ENCODE assay signal across 9 mouse cellular contexts in the genomic region with DNA sequence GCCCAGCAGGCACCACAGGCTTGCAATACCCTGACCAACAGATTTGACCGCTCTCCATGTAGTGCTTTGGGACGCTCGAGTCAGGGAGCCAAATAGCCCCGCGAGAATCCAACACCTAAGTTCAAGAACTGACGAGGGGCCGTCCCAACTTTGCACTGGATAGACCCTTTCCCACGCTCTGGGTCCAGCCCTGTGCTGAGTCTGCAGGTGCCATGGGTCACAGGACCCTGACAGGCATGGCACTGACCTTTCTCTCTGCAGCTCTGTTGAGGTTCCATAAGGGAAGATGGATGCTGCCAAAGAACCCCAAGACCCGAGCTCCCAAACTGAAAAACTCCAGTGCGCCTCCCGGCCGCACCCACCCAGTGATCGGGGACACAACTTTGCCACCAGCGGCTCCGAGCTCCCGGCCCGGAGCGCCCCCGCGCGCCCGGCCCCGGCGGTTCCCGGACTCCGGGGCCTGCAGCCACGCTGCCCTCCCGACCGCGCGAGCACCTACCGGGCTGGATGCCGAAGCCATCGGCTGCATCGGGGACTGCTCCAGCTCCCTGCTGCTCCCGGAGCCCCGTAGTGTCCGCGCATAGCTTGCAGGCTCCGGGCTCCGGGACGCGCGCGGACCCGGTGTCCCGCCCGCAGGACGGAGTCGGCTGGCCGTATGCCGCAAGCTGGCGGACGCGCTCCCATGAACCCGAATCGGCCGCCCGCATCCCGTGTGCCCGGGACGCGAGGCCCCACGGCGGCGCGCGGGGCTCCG. TPM values are rescaled to one million over a fixed set of nuclear protein-coding genes. Genes with fewer than 3 reads are reported as not detected.
DNase-seq lines count a peak whose midpoint lies in the region; ATAC-seq and TF ChIP-seq lines count a peak whose summit lies in the region.
"Had no signal": no experiment of that assay in that cellular context is flagged by ENCODE, and none has a peak within 500 bp of the region (broad histone marks: within the 10 kb centered on the region; RNA-seq: fewer than 3 reads in every experiment).

No protein-coding gene starts in this region.

- H3K4me2 ChIP-seq in forebrain, postnatal 0 days (ENCODE audit: low read depth): peak overlapping the region; percentile 100
- H3K4me2 ChIP-seq in hindbrain, embryonic 11.5 days (replicated peaks; ENCODE audit: low read depth, low read length): peak overlapping the region; percentile 97
- H3K4me2 ChIP-seq in lung, embryonic 15.5 days: peak overlapping the region; percentile 96

- H3K4me1 ChIP-seq in forebrain, postnatal 0 days (ENCODE audit: insufficient read depth): peaks cover 10% of the 10 kb centered on the region
- H3K4me1 ChIP-seq in hindbrain, embryonic 11.5 days (replicated peaks; ENCODE audit: control insufficient read depth, insufficient read depth, low read length): peaks cover 8% of the 10 kb centered on the region
- peaks cover 44% of the 10 kb centered on the region for H3K4me1 ChIP-seq in lung, embryonic 15.5 days

- peak overlapping the region; percentile 65 for H3K9ac ChIP-seq in forebrain, postnatal 0 days
- peak overlapping the region; percentile 71 for H3K9ac ChIP-seq in hindbrain, embryonic 11.5 days (ENCODE audit: low read depth, low read length)
- H3K9ac ChIP-seq in lung, embryonic 15.5 days: peak overlapping the region; percentile 77

- H3K27me3 ChIP-seq in Patski: no peaks in the 10 kb centered on the region
- no peaks in the 10 kb centered on the region; the same call in none of the 2 replicates for H3K27me3 ChIP-seq in forebrain, postnatal 0 days (ENCODE audit: insufficient read depth, low read length)
- no peaks in the 10 kb centered on the region for H3K27me3 ChIP-seq in hindbrain, embryonic 11.5 days (ENCODE audit: control insufficient read depth, insufficient read depth, low read length)
- H3K27me3 ChIP-seq in lung, embryonic 15.5 days: no peaks in the 10 kb centered on the region

- in situ Hi-C loops in Patski (cut with MboI; ENCODE audit: low pct_unique_long_range_greater_than_20kb): loop anchor here (5.0 kb wide), 1 partner anchor 81 kb away; no protein-coding TSS in a partner anchor

- H3K36me3 ChIP-seq in forebrain, postnatal 0 days (ENCODE audit: insufficient read depth): no peaks in the 10 kb centered on the region
- no peaks in the 10 kb centered on the region for H3K36me3 ChIP-seq in hindbrain, embryonic 11.5 days (ENCODE audit: control insufficient read depth, insufficient read depth, low read length)
- H3K36me3 ChIP-seq in lung, embryonic 15.5 days: no peaks in the 10 kb centered on the region

- H3K4me3 ChIP-seq in forebrain, postnatal 0 days (ENCODE audit: low read depth, low read length): peak overlapping the region; percentile 57
- peak overlapping the region; percentile 68 for H3K4me3 ChIP-seq in hindbrain, embryonic 11.5 days (ENCODE audit: low read depth, low read length)
- peak overlapping the region; percentile 82 for H3K4me3 ChIP-seq in lung, embryonic 15.5 days

- H3K27ac ChIP-seq in forebrain, postnatal 0 days (ENCODE audit: low read depth, low read length): peak overlapping the region; percentile 50; the same call in 1 of the 2 replicates
- H3K27ac ChIP-seq in hindbrain, embryonic 11.5 days (ENCODE audit: low read depth, low read length): no peak overlapping the region
- H3K27ac ChIP-seq in lung, embryonic 15.5 days: peak overlapping the region; percentile 78
- H3K27ac ChIP-seq: macrophage had no signal

- CTCF ChIA-PET in Patski (lab: Charles Lee): interaction anchor here (0.7 to 1.8 kb wide), 7 partner anchors 10 to 85 kb away, joined by 3 to 6 read pairs (median 3); no protein-coding TSS in a partner anchor

- DNase-seq in Patski (ENCODE audit: low read depth, low spot score) (no peak), adipocyte (ENCODE audit: low spot score) (no peak)
- peak; percentile 71 to 83 for DNase-seq in cerebellum, adult 18-20 months
- peak; percentile 51 for DNase-seq in forebrain, postnatal 0 days
- DNase-seq in hindbrain, embryonic 11.5 days (ENCODE audit: low spot score): peak; percentile 70
- DNase-seq in layer of hippocampus, postnatal 10 days (ENCODE audit: low spot score in 2 of 2): peak; percentile 54 to 75
- DNase-seq in ovary, postnatal 36 days (ENCODE audit: low spot score): peak; percentile 78

- POLR2A ChIA-PET in Patski (lab: Charles Lee): interaction anchor here (0.6 kb wide), 1 partner anchor 225 kb away, joined by 3 read pairs; no protein-coding TSS in a partner anchor

- no peaks in the 10 kb centered on the region for H3K9me3 ChIP-seq in forebrain, postnatal 0 days (ENCODE audit: low read length)
- H3K9me3 ChIP-seq in hindbrain, embryonic 11.5 days (ENCODE audit: control insufficient read depth, low read length): no peaks in the 10 kb centered on the region
- no peaks in the 10 kb centered on the region for H3K9me3 ChIP-seq in lung, embryonic 15.5 days

- 4% methylated on average over 68 of the region's 69 CpGs for WGBS in forebrain, postnatal 0 days
- WGBS in hindbrain, embryonic 11.5 days: under 1% methylated on average over 65 of the region's 69 CpGs
- WGBS in lung, embryonic 15.5 days: under 1% methylated on average over 68 of the region's 69 CpGs

- no peak for TF ChIP-seq CTCF in Patski (IDR thresholded peaks at IDR 0.05)
- TF ChIP-seq CTCF in forebrain, postnatal 0 days (IDR thresholded peaks at IDR 0.05; ENCODE audit: low read depth): peak; percentile 32

- ATAC-seq in Patski: peak; percentile 60
- peak; percentile 71 for ATAC-seq in forebrain, postnatal 0 days
- ATAC-seq in hindbrain, embryonic 11.5 days (ENCODE audit: low FRiP score): peak; percentile 73
- ATAC-seq in lung, embryonic 15.5 days (ENCODE audit: borderline replicate concordance, extremely low read depth, low FRiP score, low TSS enrichment): peak; percentile 60; the same call in 1 of the 2 replicates

RNA-seq across cellular contexts. Expression of a gene that starts 0.5 kb away (rescaled TPM):
- polyA plus RNA-seq in Patski (2021): 6.1 TPM
- total RNA-seq in forebrain, postnatal 0 days (2014; rRNA removed): 48.4 and 56.4 TPM in 2 replicates
- 15.1 and 18.7 TPM in 2 replicates for polyA plus RNA-seq in forebrain, postnatal 0 days (2015; fragmentation: Nextera tagmentation; extraction: Ambion mirVana)
- polyA plus RNA-seq in hindbrain, embryonic 11.5 days (2014; fragmentation: Nextera tagmentation; extraction: Ambion mirVana): 11.3 and 11.8 TPM in 2 replicates
- 10 to 100 TPM; 40.3 to 52.8 TPM for total RNA-seq in layer of hippocampus, postnatal 10 days (2021)
- 13.3 and 13.6 TPM in 2 replicates for polyA plus RNA-seq in lung, embryonic 15.5 days (2015; fragmentation: Nextera tagmentation; extraction: Ambion mirVana)
- polyA plus RNA-seq: macrophage had no signal

Comparison
In these comparisons a context has a peak if more than half of its experiments do, and no peak if none do; other contexts are left out.
1. DNase-seq: peak in cerebellum, adult 18-20 months (2 of 2), forebrain, postnatal 0 days (single experiment), hindbrain, embryonic 11.5 days (single experiment), layer of hippocampus, postnatal 10 days (2 of 2) and ovary, postnatal 36 days (single experiment); none in Patski (single experiment) and adipocyte (single experiment).
2. Peak in every context shown above with its lines, with median percentiles within 50 percentile points of each other: ATAC-seq, H3K4me2 ChIP-seq, H3K4me3 ChIP-seq and H3K9ac ChIP-seq.